Mouse (Mus musculus) hindbrain, embryonic 15.5 days (tissue): ENCODE results near the gene Pip5k1a. TPM values are rescaled to one million over a fixed set of nuclear protein-coding genes. Genes with fewer than 3 reads are reported as not detected.

ENCODE experiments used
- ATAC-seq: fragments of 200-750 bp; cut with Nextera tagmentation; 2 replicates; pipeline ENCODE4 v1.8.0; 2017; ENCODE audit warnings: low read depth, moderate number of reproducible peaks, moderate TSS enrichment; ENCODE audit not compliant: low FRiP score
- H3K27ac ChIP-seq: fragments of 300-500 bp; sonication (generic); replicated peaks from 2 replicates; pipeline ENCODE4 v1.5.1; 2015; ENCODE audit warnings: mild to moderate bottlenecking, inconsistent platforms
- H3K27me3 ChIP-seq: fragments of 300-500 bp; sonication (generic); 2 replicates; pipeline ENCODE4 v1.6.1; 2015; ENCODE audit warnings: control low read depth, inconsistent platforms
- H3K36me3 ChIP-seq: fragments of 300-500 bp; sonication (generic); 2 replicates; pipeline ENCODE4 v1.6.1; 2015; ENCODE audit warnings: control low read depth, inconsistent platforms
- H3K4me1 ChIP-seq: fragments of 300-500 bp; sonication (generic); replicated peaks from 2 replicates; pipeline ENCODE4 v1.6.1; 2015; ENCODE audit warnings: control low read depth, inconsistent platforms
- H3K4me2 ChIP-seq: fragments of 300-500 bp; sonication (generic); 2 replicates; pipeline ENCODE4 v1.6.1; 2015; ENCODE audit warnings: moderate library complexity, mild to moderate bottlenecking, inconsistent platforms
- H3K4me3 ChIP-seq: fragments of 300-500 bp; sonication (generic); 2 replicates; pipeline ENCODE4 v1.5.1; 2015; ENCODE audit warnings: mild to moderate bottlenecking, inconsistent platforms
- H3K9ac ChIP-seq: fragments of 300-500 bp; sonication (generic); 2 replicates; pipeline ENCODE4 v1.6.1; 2015; ENCODE audit warnings: inconsistent platforms
- H3K9me3 ChIP-seq: fragments of 300-500 bp; sonication (generic); 2 replicates; pipeline ENCODE4 v1.6.1; 2016; ENCODE audit warnings: control low read depth, inconsistent platforms
- WGBS: fragments of 180-500 bp; shearing (Covaris S2); methylation state at CpG from one replicate; pipeline ENCODE4 v1.1.7; 2015; 5-methylcytosine and 5-hydroxymethylcytosine counted together
- polyA plus RNA-seq: library from polyadenylated mRNA; unstranded; fragments of >200 nt; fragmentation: Nextera tagmentation; extraction: Ambion mirVana; gene quantifications from 2 replicates; pipeline ENCODE4 v1.2.1, GENCODE M21; 2015

Pip5k1a gene
- polyA plus RNA-seq, result 15.2 and 15.8 TPM in 2 replicates

GRCm38 (mm10) chr3:95106338-95107117 lies at the start of gene Pip5k1a:
Gene Pip5k1a, minus strand, starts transcription at chr3:95106930.
- H3K36me3 ChIP-seq, result no peaks in the 10 kb centered on the region
- H3K4me3 ChIP-seq, result peak within 1 kb of the TSS; percentile 92
- peak within 1 kb of the TSS; percentile 93 for H3K9ac ChIP-seq
- ATAC-seq, result peak; percentile 93
- H3K27ac ChIP-seq, result peak within 1 kb of the TSS; percentile 88
- H3K9me3 ChIP-seq, result no peaks in the 10 kb centered on the region
- under 1% methylated on average over 51 of the region's 51 CpGs for WGBS
- H3K27me3 ChIP-seq, result no peaks in the 10 kb centered on the region
- H3K4me1 ChIP-seq, result peaks cover 22% of the 10 kb centered on the region
- H3K4me2 ChIP-seq, result peak within 1 kb of the TSS; percentile 78

GRCm38 (mm10) chr3:95153874-95154273 lies 47.1 kb upstream of the Pip5k1a start:
- H3K9me3 ChIP-seq, result no peaks in the 10 kb centered on the region
- no peak overlapping the region for H3K4me2 ChIP-seq
- no peak overlapping the region for H3K27ac ChIP-seq
- no peak overlapping the region for H3K9ac ChIP-seq
- no peak overlapping the region for H3K4me3 ChIP-seq
- H3K36me3 ChIP-seq, result no peaks in the 10 kb centered on the region
- H3K27me3 ChIP-seq, result no peaks in the 10 kb centered on the region
- WGBS, result 56% methylated on average over 4 of the region's 4 CpGs
- H3K4me1 ChIP-seq, result no peaks in the 10 kb centered on the region
- no peak for ATAC-seq

GRCm38 (mm10) chr3:95147924-95148323 lies 41.2 kb upstream of the Pip5k1a start:
- Histone ChIP-seq H3K27ac (no peak overlapping the region), H3K4me3 (no peak overlapping the region), H3K4me1 (no peaks in the 10 kb centered on the region), H3K9me3 (no peaks in the 10 kb centered on the region), H3K4me2 (no peak overlapping the region), H3K27me3 (no peaks in the 10 kb centered on the region), H3K36me3 (no peaks in the 10 kb centered on the region), H3K9ac (no peak overlapping the region)
- no peak for ATAC-seq
- WGBS, result 38% methylated on average over 3 of the region's 3 CpGs

GRCm38 (mm10) chr3:95142617-95143011 lies 35.9 kb upstream of the Pip5k1a start:
- H3K4me3 ChIP-seq, result no peak overlapping the region
- H3K9me3 ChIP-seq, result no peaks in the 10 kb centered on the region
- WGBS, result 12% methylated on average over 5 of the region's 5 CpGs
- H3K36me3 ChIP-seq, result peaks cover 12% of the 10 kb centered on the region; the same call in 1 of the 2 replicates
- no peak overlapping the region for H3K4me2 ChIP-seq
- no peak overlapping the region for H3K9ac ChIP-seq
- no peak overlapping the region for H3K27ac ChIP-seq
- no peaks in the 10 kb centered on the region for H3K27me3 ChIP-seq
- ATAC-seq, result peak; percentile 75; the same call in 1 of the 2 replicates
- no peaks in the 10 kb centered on the region for H3K4me1 ChIP-seq

- Histone ChIP-seq H3K4me3 (no peak within 1 kb of the TSS), H3K27ac (no peak within 1 kb of the TSS), H3K27me3 (no peaks in the 10 kb centered on the region), H3K4me2 (no peak within 1 kb of the TSS), H3K9ac (no peak within 1 kb of the TSS), H3K4me1 (no peaks in the 10 kb centered on the region), H3K9me3 (no peaks in the 10 kb centered on the region), H3K36me3 (peaks cover 12% of the 10 kb centered on the region; the same call in 1 of the 2 replicates)
- ATAC-seq, result peak; percentile 31; the same call in 1 of the 2 replicates
- 83% methylated on average over 10 of the region's 10 CpGs for WGBS
Measured at GRCm38 (mm10) chr3:95141952-95142616, 35.4 kb upstream of the Pip5k1a start, which contains the start of gene Tnfaip8l2. Gene Tnfaip8l2, minus strand, starts transcription at chr3:95142360.

GRCm38 (mm10) chr3:95141474-95141873 lies 34.7 kb upstream of the Pip5k1a start:
- peaks cover 12% of the 10 kb centered on the region; the same call in 1 of the 2 replicates for H3K36me3 ChIP-seq
- no peaks in the 10 kb centered on the region for H3K27me3 ChIP-seq
- no peak overlapping the region for H3K9ac ChIP-seq
- H3K4me2 ChIP-seq, result no peak overlapping the region
- no peak overlapping the region for H3K27ac ChIP-seq
- no peaks in the 10 kb centered on the region; the same call in 1 of the 2 replicates for H3K4me1 ChIP-seq
- no peak overlapping the region for H3K4me3 ChIP-seq
- no peaks in the 10 kb centered on the region for H3K9me3 ChIP-seq
- 93% methylated on average over 9 of the region's 9 CpGs for WGBS
- ATAC-seq, result no peak

GRCm38 (mm10) chr3:95140795-95141194 lies 34.1 kb upstream of the Pip5k1a start:
- peaks cover 6% of the 10 kb centered on the region for H3K4me1 ChIP-seq
- no peaks in the 10 kb centered on the region for H3K9me3 ChIP-seq
- WGBS, result 92% methylated on average over 6 of the region's 6 CpGs
- no peak overlapping the region for H3K4me2 ChIP-seq
- no peak for ATAC-seq
- no peaks in the 10 kb centered on the region for H3K27me3 ChIP-seq
- no peak overlapping the region for H3K4me3 ChIP-seq
- peaks cover 12% of the 10 kb centered on the region; the same call in 1 of the 2 replicates for H3K36me3 ChIP-seq
- no peak overlapping the region for H3K9ac ChIP-seq
- no peak overlapping the region for H3K27ac ChIP-seq

- WGBS, result 59% methylated on average over 18 of the region's 18 CpGs
- Histone ChIP-seq H3K27ac (no peak overlapping the region), H3K4me2 (no peak overlapping the region), H3K36me3 (peaks cover 12% of the 10 kb centered on the region; the same call in 1 of the 2 replicates), H3K9ac (no peak overlapping the region), H3K27me3 (no peaks in the 10 kb centered on the region), H3K9me3 (no peaks in the 10 kb centered on the region), H3K4me1 (peaks cover 12% of the 10 kb centered on the region), H3K4me3 (no peak overlapping the region)
- no peak for ATAC-seq
Measured at GRCm38 (mm10) chr3:95140289-95140595, 33.5 kb upstream of the Pip5k1a start.

GRCm38 (mm10) chr3:95139586-95140288 lies 33.0 kb upstream of the Pip5k1a start:
- Histone ChIP-seq H3K4me3 (no peak overlapping the region), H3K27me3 (no peaks in the 10 kb centered on the region), H3K4me1 (peaks cover 16% of the 10 kb centered on the region), H3K27ac (no peak overlapping the region), H3K9me3 (no peaks in the 10 kb centered on the region), H3K9ac (no peak overlapping the region), H3K4me2 (no peak overlapping the region), H3K36me3 (peaks cover 12% of the 10 kb centered on the region; the same call in 1 of the 2 replicates)
- ATAC-seq, result no peak
- 70% methylated on average over 25 of the region's 25 CpGs for WGBS

GRCm38 (mm10) chr3:95136336-95136735 lies 29.6 kb upstream of the Pip5k1a start:
- 96% methylated on average over 3 of the region's 3 CpGs for WGBS
- H3K9ac ChIP-seq, result no peak overlapping the region
- H3K4me1 ChIP-seq, result peaks cover 23% of the 10 kb centered on the region
- no peak overlapping the region for H3K4me2 ChIP-seq
- H3K27ac ChIP-seq, result no peak overlapping the region
- no peak overlapping the region for H3K4me3 ChIP-seq
- no peaks in the 10 kb centered on the region for H3K27me3 ChIP-seq
- H3K9me3 ChIP-seq, result no peaks in the 10 kb centered on the region
- ATAC-seq, result no peak
- H3K36me3 ChIP-seq, result peaks cover 12% of the 10 kb centered on the region; the same call in 1 of the 2 replicates

- H3K9me3 ChIP-seq, result no peaks in the 10 kb centered on the region
- H3K4me1 ChIP-seq, result peaks cover 23% of the 10 kb centered on the region
- 91% methylated on average over 7 of the region's 7 CpGs for WGBS
- peaks cover 15% of the 10 kb centered on the region for H3K36me3 ChIP-seq
- ATAC-seq, result no peak
- no peaks in the 10 kb centered on the region for H3K27me3 ChIP-seq
- peak overlapping the region; percentile 31; the same call in 1 of the 2 replicates for H3K9ac ChIP-seq
- H3K4me2 ChIP-seq, result peak overlapping the region; percentile 62
- H3K27ac ChIP-seq, result no peak overlapping the region
- peak overlapping the region; percentile 37 for H3K4me3 ChIP-seq
Measured at GRCm38 (mm10) chr3:95135433-95136052, 28.8 kb upstream of the Pip5k1a start.
